Mouse (Mus musculus): ENCODE data around the gene Eif4b. TPM values are rescaled to one million over a fixed set of nuclear protein-coding genes. Genes with fewer than 3 reads are reported as not detected.

Gene Eif4b
- polyA plus RNA-seq, 1 experiment, result 99.3 TPM

DNA sequence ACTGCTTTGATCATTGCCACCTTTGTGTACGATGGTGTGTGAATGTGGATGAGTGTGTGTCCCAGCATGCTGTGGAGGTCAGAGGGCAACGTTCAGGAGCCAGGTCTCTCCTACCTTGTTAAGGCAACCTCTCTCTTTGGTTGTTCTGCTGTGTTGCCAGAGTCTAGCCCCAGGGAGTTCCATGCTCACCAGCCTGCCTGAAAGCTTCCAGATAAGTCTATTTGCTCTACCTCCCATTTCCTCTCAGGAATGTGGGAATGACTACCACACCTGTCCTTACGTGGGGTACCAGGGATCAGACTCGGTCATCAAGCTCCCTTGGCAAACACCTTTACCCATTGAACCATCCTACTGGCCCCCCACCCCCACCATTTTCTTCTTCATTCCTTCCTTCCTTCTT lies 33.3 kb upstream of the Eif4b start:
- H3K27ac ChIP-seq (ENCODE audit: control insufficient read depth, insufficient read depth, low read length), result no peak overlapping the region
- H3K4me3 ChIP-seq (ENCODE audit: control insufficient read depth, insufficient read depth, low read length), result no peak overlapping the region
- no peaks in the 10 kb centered on the region for H3K36me3 ChIP-seq (ENCODE audit: control insufficient read depth, insufficient read depth, low read length)
- no peaks in the 10 kb centered on the region for H3K4me1 ChIP-seq (replicated peaks; ENCODE audit: control insufficient read depth, insufficient read depth, low read length)
- DNase-seq, result no peak
- TF ChIP-seq POLR2A (IDR thresholded peaks at IDR 0.05; ENCODE audit: control insufficient read depth, extremely low read depth, insufficient read depth, low read length, poor library complexity) (no peak), CTCF (IDR thresholded peaks at IDR 0.05; ENCODE audit: borderline replicate concordance, control insufficient read depth, extremely low read depth, insufficient read depth, low read length, poor library complexity) (no peak)
- H3K27me3 ChIP-seq (ENCODE audit: control insufficient read depth, insufficient read depth, low read length), result no peaks in the 10 kb centered on the region; the same call in 1 of the 2 replicates
- WGBS, result 85% methylated on average over 4 of the region's 4 CpGs

DNA sequence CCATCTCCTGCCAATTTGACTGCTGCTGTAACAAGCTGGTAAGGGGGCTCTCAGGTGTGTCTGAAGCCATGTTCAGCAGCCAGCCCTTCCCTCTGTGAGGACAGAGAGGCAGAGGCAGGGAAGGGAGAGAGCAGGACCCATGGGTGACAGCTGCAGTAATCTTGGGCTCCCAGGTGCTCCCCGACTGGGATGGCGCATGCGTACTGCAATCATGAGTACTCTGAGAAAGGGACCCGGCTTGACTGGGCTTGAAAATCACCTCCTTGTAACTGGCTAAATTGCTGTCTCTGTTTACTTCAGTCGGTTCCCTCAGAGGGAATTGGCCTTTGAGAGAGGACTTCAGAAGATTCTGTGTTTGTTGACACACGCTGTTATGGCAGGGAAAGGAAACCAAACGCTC lies 31.6 kb upstream of the Eif4b start:
- Histone ChIP-seq H3K4me1 (replicated peaks; ENCODE audit: control insufficient read depth, insufficient read depth, low read length) (no peaks in the 10 kb centered on the region), H3K27me3 (ENCODE audit: control insufficient read depth, insufficient read depth, low read length) (no peaks in the 10 kb centered on the region; the same call in 1 of the 2 replicates), H3K4me3 (ENCODE audit: control insufficient read depth, insufficient read depth, low read length) (no peak overlapping the region), H3K36me3 (ENCODE audit: control insufficient read depth, insufficient read depth, low read length) (no peaks in the 10 kb centered on the region), H3K27ac (ENCODE audit: control insufficient read depth, insufficient read depth, low read length) (no peak overlapping the region)
- WGBS, result 40% methylated on average over 7 of the region's 7 CpGs
- no peak for TF ChIP-seq POLR2A (IDR thresholded peaks at IDR 0.05; ENCODE audit: control insufficient read depth, extremely low read depth, insufficient read depth, low read length, poor library complexity)
- no peak for TF ChIP-seq CTCF (IDR thresholded peaks at IDR 0.05; ENCODE audit: borderline replicate concordance, control insufficient read depth, extremely low read depth, insufficient read depth, low read length, poor library complexity)
- no peak for DNase-seq

DNA sequence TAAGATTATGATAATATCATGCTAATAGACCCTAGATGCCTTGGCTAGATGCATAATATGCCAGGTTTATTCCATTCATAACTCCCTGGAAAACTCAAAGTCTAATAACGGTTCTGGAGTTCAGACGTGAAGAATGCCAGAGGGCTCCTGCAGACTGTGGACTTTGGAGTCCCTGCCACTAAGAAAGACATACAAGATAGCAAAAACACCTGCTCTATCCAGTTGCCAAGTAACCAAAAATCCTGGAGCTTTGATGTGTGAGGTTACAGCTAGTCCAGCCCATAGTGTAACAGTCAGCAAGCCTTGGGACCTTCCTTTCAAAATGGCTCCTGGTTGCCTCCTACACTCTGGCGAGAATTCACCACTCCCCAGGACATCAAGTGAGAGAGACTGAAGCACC lies 28.8 kb upstream of the Eif4b start:
- TF ChIP-seq POLR2A (IDR thresholded peaks at IDR 0.05; ENCODE audit: control insufficient read depth, extremely low read depth, insufficient read depth, low read length, poor library complexity) (no peak), CTCF (IDR thresholded peaks at IDR 0.05; ENCODE audit: borderline replicate concordance, control insufficient read depth, extremely low read depth, insufficient read depth, low read length, poor library complexity) (no peak)
- Histone ChIP-seq H3K4me3 (ENCODE audit: control insufficient read depth, insufficient read depth, low read length) (no peak overlapping the region), H3K27me3 (ENCODE audit: control insufficient read depth, insufficient read depth, low read length) (no peaks in the 10 kb centered on the region; the same call in 1 of the 2 replicates), H3K36me3 (ENCODE audit: control insufficient read depth, insufficient read depth, low read length) (no peaks in the 10 kb centered on the region), H3K27ac (ENCODE audit: control insufficient read depth, insufficient read depth, low read length) (no peak overlapping the region), H3K4me1 (replicated peaks; ENCODE audit: control insufficient read depth, insufficient read depth, low read length) (no peaks in the 10 kb centered on the region)
- DNase-seq, result no peak
- 88% methylated on average over 3 of the region's 3 CpGs for WGBS

DNA sequence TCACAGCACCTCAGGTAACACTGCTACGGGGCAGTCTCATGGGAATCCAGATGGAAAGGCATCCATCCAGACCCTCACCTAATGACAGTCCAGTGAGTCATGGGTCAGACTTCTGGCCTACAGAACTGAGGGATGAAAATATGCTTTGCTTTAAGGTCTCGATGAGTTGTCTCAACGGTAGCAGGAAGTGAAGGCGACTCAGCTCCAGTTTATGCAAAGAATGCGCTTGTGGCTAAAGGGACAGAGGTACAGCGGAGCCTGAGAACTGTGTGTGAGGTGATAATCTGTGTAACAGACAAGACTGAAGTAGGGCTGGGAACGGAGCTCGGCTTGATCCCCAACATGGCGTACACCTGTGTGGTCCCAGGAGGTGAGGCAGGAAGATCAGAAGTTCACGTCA lies 27.9 kb upstream of the Eif4b start:
- WGBS, result 81% methylated on average over 10 of the region's 10 CpGs
- H3K27me3 ChIP-seq (ENCODE audit: control insufficient read depth, insufficient read depth, low read length), result no peaks in the 10 kb centered on the region; the same call in 1 of the 2 replicates
- no peaks in the 10 kb centered on the region for H3K4me1 ChIP-seq (replicated peaks; ENCODE audit: control insufficient read depth, insufficient read depth, low read length)
- DNase-seq, result no peak
- H3K27ac ChIP-seq (ENCODE audit: control insufficient read depth, insufficient read depth, low read length), result no peak overlapping the region
- TF ChIP-seq POLR2A (IDR thresholded peaks at IDR 0.05; ENCODE audit: control insufficient read depth, extremely low read depth, insufficient read depth, low read length, poor library complexity), result no peak
- TF ChIP-seq CTCF (IDR thresholded peaks at IDR 0.05; ENCODE audit: borderline replicate concordance, control insufficient read depth, extremely low read depth, insufficient read depth, low read length, poor library complexity), result no peak
- H3K36me3 ChIP-seq (ENCODE audit: control insufficient read depth, insufficient read depth, low read length), result no peaks in the 10 kb centered on the region
- H3K4me3 ChIP-seq (ENCODE audit: control insufficient read depth, insufficient read depth, low read length), result no peak overlapping the region

DNA sequence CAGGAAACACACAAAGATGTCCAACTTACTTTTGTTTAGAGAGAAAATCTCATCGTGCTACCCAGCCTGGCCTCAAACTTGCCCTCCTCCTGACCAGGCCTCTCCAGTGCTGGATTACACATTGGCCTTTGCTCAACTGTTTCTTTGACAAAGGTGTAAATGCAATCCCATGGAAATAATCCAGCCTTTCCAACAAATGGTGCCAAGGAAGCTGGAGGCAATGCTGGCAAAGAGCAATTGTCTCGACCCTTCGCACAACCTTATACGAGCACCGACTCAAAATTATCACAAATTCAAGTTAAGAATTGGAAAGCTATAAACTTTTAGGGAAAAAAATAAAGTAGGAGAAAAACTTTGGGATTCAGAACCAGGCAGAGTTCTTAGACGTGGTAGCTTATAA lies 25.6 kb upstream of the Eif4b start:
- WGBS, result 90% methylated on average over 6 of the region's 6 CpGs
- Histone ChIP-seq H3K36me3 (ENCODE audit: control insufficient read depth, insufficient read depth, low read length) (no peaks in the 10 kb centered on the region), H3K4me3 (ENCODE audit: control insufficient read depth, insufficient read depth, low read length) (no peak overlapping the region), H3K27me3 (ENCODE audit: control insufficient read depth, insufficient read depth, low read length) (no peaks in the 10 kb centered on the region), H3K27ac (ENCODE audit: control insufficient read depth, insufficient read depth, low read length) (no peak overlapping the region), H3K4me1 (replicated peaks; ENCODE audit: control insufficient read depth, insufficient read depth, low read length) (no peaks in the 10 kb centered on the region; the same call in 1 of the 2 replicates)
- DNase-seq, result no peak
- no peak for TF ChIP-seq CTCF (IDR thresholded peaks at IDR 0.05; ENCODE audit: borderline replicate concordance, control insufficient read depth, extremely low read depth, insufficient read depth, low read length, poor library complexity)
- no peak for TF ChIP-seq POLR2A (IDR thresholded peaks at IDR 0.05; ENCODE audit: control insufficient read depth, extremely low read depth, insufficient read depth, low read length, poor library complexity)

DNA sequence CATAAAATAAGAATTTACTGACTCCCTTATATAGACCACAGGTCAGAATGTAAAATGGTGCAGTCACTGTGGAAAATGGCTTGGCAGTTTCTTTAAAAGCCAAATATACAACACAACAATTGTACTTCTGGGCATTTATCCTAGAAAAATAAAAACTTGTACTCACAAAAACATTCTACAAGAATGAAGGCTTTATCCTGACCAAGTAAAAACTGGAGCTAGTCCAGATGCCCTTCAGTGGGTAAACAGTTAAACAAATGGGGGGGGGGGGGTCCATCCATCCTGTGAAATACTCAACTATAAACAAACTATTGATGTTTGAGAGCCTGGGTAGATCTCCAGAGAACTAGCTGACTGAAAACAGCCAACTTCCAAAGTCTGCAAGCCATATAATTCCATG lies 23.7 kb upstream of the Eif4b start:
- H3K4me1 ChIP-seq (replicated peaks; ENCODE audit: control insufficient read depth, insufficient read depth, low read length), result no peaks in the 10 kb centered on the region; the same call in 1 of the 2 replicates
- H3K27ac ChIP-seq (ENCODE audit: control insufficient read depth, insufficient read depth, low read length), result no peak overlapping the region
- TF ChIP-seq CTCF (IDR thresholded peaks at IDR 0.05; ENCODE audit: borderline replicate concordance, control insufficient read depth, extremely low read depth, insufficient read depth, low read length, poor library complexity), result no peak
- no peak for TF ChIP-seq POLR2A (IDR thresholded peaks at IDR 0.05; ENCODE audit: control insufficient read depth, extremely low read depth, insufficient read depth, low read length, poor library complexity)
- no peaks in the 10 kb centered on the region for H3K36me3 ChIP-seq (ENCODE audit: control insufficient read depth, insufficient read depth, low read length)
- no peak for DNase-seq
- no peak overlapping the region for H3K4me3 ChIP-seq (ENCODE audit: control insufficient read depth, insufficient read depth, low read length)
- H3K27me3 ChIP-seq (ENCODE audit: control insufficient read depth, insufficient read depth, low read length), result no peaks in the 10 kb centered on the region

Data from thymus, adult 2 months (tissue).